Mouse (Mus musculus): ENCODE results near the gene Sept9. TPM values are rescaled to one million over a fixed set of nuclear protein-coding genes. Genes with fewer than 3 reads are reported as not detected.

The Sept9 gene
- polyA plus RNA-seq, 1 experiment: 13.3 TPM

DNA sequence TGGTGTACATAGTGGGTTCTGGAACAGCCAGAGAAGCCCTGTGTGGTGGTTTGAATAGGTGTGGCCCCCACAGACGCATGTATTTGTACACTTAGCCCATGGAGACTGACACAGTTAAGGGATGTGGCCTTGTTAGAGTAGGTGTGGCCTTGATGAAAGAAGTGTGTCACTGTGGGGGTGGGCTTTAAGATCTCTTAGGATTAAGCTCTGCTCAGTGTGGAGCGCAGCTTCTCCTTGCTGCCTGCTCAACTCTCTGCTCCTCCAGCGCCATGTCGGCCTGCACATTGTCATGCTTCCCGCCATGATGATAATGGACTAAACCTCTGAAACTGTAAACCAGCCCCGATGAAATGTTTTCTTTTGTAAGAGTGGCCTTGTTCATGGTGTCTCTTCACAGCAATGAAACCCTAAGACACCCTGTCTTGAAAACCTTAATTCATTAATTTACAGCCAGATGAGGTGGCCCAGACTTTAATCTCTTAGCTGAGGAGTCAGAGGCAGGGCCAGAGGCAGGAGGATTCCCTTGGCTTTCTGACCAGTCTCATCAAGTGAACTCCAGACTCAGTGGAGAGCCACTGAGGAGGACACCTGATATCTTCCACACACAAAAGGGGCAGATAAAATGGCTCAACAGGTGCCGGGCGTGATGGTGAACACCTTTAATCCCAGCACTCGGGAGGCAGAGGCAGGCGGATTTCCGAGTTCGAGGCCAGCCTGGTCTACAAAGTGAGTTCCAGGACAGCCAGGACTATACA is 44.3 kb downstream of the Sept9 start:
- no peak overlapping the region for H3K4me3 ChIP-seq (replicated peaks; ENCODE audit: insufficient read depth, low read depth, low read length)
- no peak for DNase-seq
- 0 out of 2 replicates have a peak, but pooled peaks cover 3% of the 10 kb centered on the region for H3K4me1 ChIP-seq (ENCODE audit: control insufficient read depth, insufficient read depth, low read length)
- no peaks in the 10 kb centered on the region for H3K27me3 ChIP-seq (ENCODE audit: control insufficient read depth, insufficient read depth, low read length)
- TF ChIP-seq POLR2A (IDR thresholded peaks at IDR 0.05; ENCODE audit: borderline replicate concordance, insufficient read depth, low read length) (no peak), CTCF (IDR thresholded peaks at IDR 0.05; ENCODE audit: borderline replicate concordance, insufficient read depth, low read depth, low read length) (no peak)
- WGBS: 87% methylated on average over 12 of the region's 12 CpGs
- no peak overlapping the region for H3K27ac ChIP-seq (ENCODE audit: insufficient read depth, low read length)

- H3K27me3 ChIP-seq (ENCODE audit: control insufficient read depth, insufficient read depth, low read length): no peaks in the 10 kb centered on the region
- 82% methylated on average over 8 of the region's 8 CpGs for WGBS
- no peak for TF ChIP-seq CTCF (IDR thresholded peaks at IDR 0.05; ENCODE audit: borderline replicate concordance, insufficient read depth, low read depth, low read length)
- TF ChIP-seq POLR2A (IDR thresholded peaks at IDR 0.05; ENCODE audit: borderline replicate concordance, insufficient read depth, low read length): no peak
- no peak for DNase-seq
- H3K27ac ChIP-seq (ENCODE audit: insufficient read depth, low read length): no peak overlapping the region
- H3K4me3 ChIP-seq (replicated peaks; ENCODE audit: insufficient read depth, low read depth, low read length): no peak overlapping the region
- H3K4me1 ChIP-seq (ENCODE audit: control insufficient read depth, insufficient read depth, low read length): 0 out of 2 replicates have a peak, but pooled peaks cover 6% of the 10 kb centered on the region
Observed at GRCm38 (mm10) chr11:117245041-117245725, 45.7 kb downstream of the Sept9 start.

DNA sequence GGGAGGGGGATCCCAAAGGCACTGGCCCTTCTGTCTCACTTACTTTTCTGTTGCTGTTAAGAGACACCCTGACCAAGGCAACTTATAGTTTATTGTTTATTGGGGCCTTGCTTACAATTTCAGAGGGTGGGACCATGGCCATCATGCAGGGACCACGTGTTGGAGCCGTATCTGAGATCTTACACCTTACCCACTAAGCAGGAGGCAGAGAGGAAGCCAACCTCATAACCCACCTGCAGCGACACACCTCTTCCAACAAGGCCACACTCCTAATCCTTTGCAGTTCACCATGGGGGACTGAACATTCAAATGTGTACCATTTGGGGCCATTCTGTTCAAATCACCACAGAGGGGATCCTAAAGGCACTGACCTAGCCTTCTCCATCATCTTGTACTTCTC is 46.4 kb downstream of the Sept9 start:
- no peak for DNase-seq
- Histone ChIP-seq H3K27ac (ENCODE audit: insufficient read depth, low read length) (no peak overlapping the region), H3K4me1 (ENCODE audit: control insufficient read depth, insufficient read depth, low read length) (0 out of 2 replicates have a peak, but pooled peaks cover 6% of the 10 kb centered on the region), H3K4me3 (replicated peaks; ENCODE audit: insufficient read depth, low read depth, low read length) (no peak overlapping the region), H3K27me3 (ENCODE audit: control insufficient read depth, insufficient read depth, low read length) (no peaks in the 10 kb centered on the region)
- 89% methylated on average over 3 of the region's 3 CpGs for WGBS
- TF ChIP-seq POLR2A (IDR thresholded peaks at IDR 0.05; ENCODE audit: borderline replicate concordance, insufficient read depth, low read length) (no peak), CTCF (IDR thresholded peaks at IDR 0.05; ENCODE audit: borderline replicate concordance, insufficient read depth, low read depth, low read length) (no peak)

GRCm38 (mm10) chr11:117246286-117246685 is 46.8 kb downstream of the Sept9 start:
- no peak for DNase-seq
- WGBS: 87% methylated on average over 8 of the region's 8 CpGs
- Histone ChIP-seq H3K27me3 (ENCODE audit: control insufficient read depth, insufficient read depth, low read length) (no peaks in the 10 kb centered on the region), H3K27ac (ENCODE audit: insufficient read depth, low read length) (no peak overlapping the region), H3K4me3 (replicated peaks; ENCODE audit: insufficient read depth, low read depth, low read length) (no peak overlapping the region), H3K4me1 (ENCODE audit: control insufficient read depth, insufficient read depth, low read length) (0 out of 2 replicates have a peak, but pooled peaks cover 6% of the 10 kb centered on the region)
- TF ChIP-seq CTCF (IDR thresholded peaks at IDR 0.05; ENCODE audit: borderline replicate concordance, insufficient read depth, low read depth, low read length) (no peak), POLR2A (IDR thresholded peaks at IDR 0.05; ENCODE audit: borderline replicate concordance, insufficient read depth, low read length) (no peak)

DNA sequence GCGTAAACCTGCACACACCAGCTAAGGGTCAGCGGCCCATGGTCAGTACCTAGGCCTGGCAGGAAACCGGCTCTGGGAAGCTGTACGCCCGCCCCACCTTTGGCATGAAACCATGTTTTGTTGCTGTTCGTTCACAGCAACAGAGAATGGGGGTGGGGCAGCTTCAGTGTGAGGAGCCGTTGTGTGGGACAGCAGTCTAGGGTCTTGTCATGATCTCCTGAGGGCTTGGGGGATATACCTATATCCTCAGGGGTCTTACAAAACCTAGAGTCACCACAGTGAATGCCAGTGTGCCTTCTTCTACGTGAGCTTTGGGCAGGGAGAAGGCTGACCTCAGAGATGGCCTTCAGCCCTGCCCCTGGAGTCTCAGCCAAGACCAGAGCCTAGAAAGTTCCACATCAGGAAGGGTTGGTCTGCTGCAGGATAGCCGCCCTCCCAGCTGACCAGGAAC is 47.5 kb downstream of the Sept9 start:
- TF ChIP-seq CTCF (IDR thresholded peaks at IDR 0.05; ENCODE audit: borderline replicate concordance, insufficient read depth, low read depth, low read length) (no peak), POLR2A (IDR thresholded peaks at IDR 0.05; ENCODE audit: borderline replicate concordance, insufficient read depth, low read length) (no peak)
- Histone ChIP-seq H3K27ac (ENCODE audit: insufficient read depth, low read length) (no peak overlapping the region), H3K27me3 (ENCODE audit: control insufficient read depth, insufficient read depth, low read length) (no peaks in the 10 kb centered on the region), H3K4me1 (ENCODE audit: control insufficient read depth, insufficient read depth, low read length) (0 out of 2 replicates have a peak, but pooled peaks cover 6% of the 10 kb centered on the region), H3K4me3 (replicated peaks; ENCODE audit: insufficient read depth, low read depth, low read length) (no peak overlapping the region)
- no peak for DNase-seq
- WGBS: 66% methylated on average over 9 of the region's 9 CpGs

GRCm38 (mm10) chr11:117247541-117247940 is 48.1 kb downstream of the Sept9 start:
- no peak for DNase-seq
- TF ChIP-seq CTCF (IDR thresholded peaks at IDR 0.05; ENCODE audit: borderline replicate concordance, insufficient read depth, low read depth, low read length) (no peak), POLR2A (IDR thresholded peaks at IDR 0.05; ENCODE audit: borderline replicate concordance, insufficient read depth, low read length) (no peak)
- Histone ChIP-seq H3K27ac (ENCODE audit: insufficient read depth, low read length) (no peak overlapping the region), H3K4me1 (ENCODE audit: control insufficient read depth, insufficient read depth, low read length) (0 out of 2 replicates have a peak, but pooled peaks cover 6% of the 10 kb centered on the region), H3K4me3 (replicated peaks; ENCODE audit: insufficient read depth, low read depth, low read length) (no peak overlapping the region), H3K27me3 (ENCODE audit: control insufficient read depth, insufficient read depth, low read length) (no peaks in the 10 kb centered on the region)
- WGBS: 62% methylated on average over 5 of the region's 5 CpGs

DNA sequence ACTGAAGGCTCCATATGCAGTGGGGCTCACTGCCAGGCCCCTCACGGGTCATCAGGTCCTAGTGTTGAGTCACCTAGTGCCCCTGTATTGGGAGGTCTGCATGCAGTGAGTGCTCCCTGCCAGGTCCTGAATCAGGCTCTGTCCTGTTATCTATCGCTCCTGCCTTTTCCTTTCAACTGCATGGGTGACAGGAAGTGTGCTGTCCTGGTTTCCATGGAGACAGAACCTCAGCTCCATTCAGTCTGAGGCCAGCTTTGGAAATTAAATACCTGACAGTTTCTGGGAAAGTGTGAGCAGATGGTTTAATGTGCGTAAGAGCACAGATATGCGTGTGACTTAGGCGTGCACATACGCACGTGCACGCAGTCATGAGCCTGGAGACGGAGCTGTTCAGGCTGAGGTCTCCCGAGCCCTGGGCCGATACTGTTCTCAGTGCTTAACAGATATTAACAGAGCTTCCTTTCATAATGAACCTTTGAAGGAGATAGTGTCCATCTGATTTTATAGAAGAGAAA is 49.3 kb downstream of the Sept9 start:
- peaks cover 6% of the 10 kb centered on the region; the same call in 1 of the 2 replicates for H3K4me1 ChIP-seq (ENCODE audit: control insufficient read depth, insufficient read depth, low read length)
- TF ChIP-seq CTCF (IDR thresholded peaks at IDR 0.05; ENCODE audit: borderline replicate concordance, insufficient read depth, low read depth, low read length): no peak
- no peak for TF ChIP-seq POLR2A (IDR thresholded peaks at IDR 0.05; ENCODE audit: borderline replicate concordance, insufficient read depth, low read length)
- 55% methylated on average over 11 of the region's 11 CpGs for WGBS
- no peak overlapping the region for H3K27ac ChIP-seq (ENCODE audit: insufficient read depth, low read length)
- H3K27me3 ChIP-seq (ENCODE audit: control insufficient read depth, insufficient read depth, low read length): no peaks in the 10 kb centered on the region
- no peak for DNase-seq
- H3K4me3 ChIP-seq (replicated peaks; ENCODE audit: insufficient read depth, low read depth, low read length): no peak overlapping the region

Data from cerebellum, adult 2 months (tissue).